Mouse (Mus musculus): ENCODE measurements around the gene Setd4. TPM values are rescaled to one million over a fixed set of nuclear protein-coding genes. Genes with fewer than 3 reads are reported as not detected.
A peak's percentile ranks its signal among the peaks of the same experiment; 100 is the strongest.

The Setd4 gene
- total and polyA plus RNA-seq, 2 experiments from 2014 or later, result 3.7 to 5.3 TPM

DNA sequence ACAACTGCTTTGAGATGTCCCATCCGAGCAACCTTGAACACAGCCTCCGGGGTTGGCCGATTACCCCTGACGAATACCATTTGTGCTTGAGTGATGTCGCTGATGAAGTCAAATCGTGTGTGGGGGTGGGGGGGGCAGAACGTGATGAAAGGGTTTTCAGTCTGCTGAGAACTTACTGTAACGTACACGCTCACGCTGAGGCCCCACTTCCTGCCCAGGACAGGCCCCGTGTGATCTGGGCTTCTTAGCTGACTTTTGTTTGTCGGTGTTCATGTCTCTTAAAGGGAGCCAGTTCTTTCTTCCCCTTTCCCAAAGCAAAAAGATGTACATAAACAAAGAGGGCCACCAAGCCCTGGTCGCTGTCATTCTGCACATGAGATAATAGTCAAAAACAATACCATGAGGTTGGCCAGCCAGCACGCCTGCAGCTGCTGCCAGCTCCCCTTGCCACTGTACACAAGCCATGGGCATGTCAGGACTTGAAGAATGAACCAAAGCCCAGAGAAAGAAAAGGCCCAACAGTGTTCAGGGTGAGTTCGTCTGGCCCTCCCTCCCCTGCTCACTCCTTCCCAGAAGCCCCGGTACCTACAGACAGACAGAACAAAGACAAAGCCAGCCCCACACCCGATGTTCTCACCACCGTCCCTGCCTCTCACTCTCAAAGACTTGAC is 29.2 kb downstream of the Setd4 start:
- no peak for DNase-seq (ENCODE audit: low spot score)
- Histone ChIP-seq H3K4me1 (ENCODE audit: control insufficient read depth, insufficient read depth) (no peaks in the 10 kb centered on the region), H3K4me3 (ENCODE audit: low read depth, low read length) (no peak overlapping the region), H3K4me2 (ENCODE audit: low read depth, low read length) (no peak overlapping the region), H3K36me3 (replicated peaks; ENCODE audit: control insufficient read depth, insufficient read depth, low read length) (no peaks in the 10 kb centered on the region), H3K27ac (ENCODE audit: low read depth) (peak overlapping the region; percentile 27; the same call in 1 of the 2 replicates), H3K9ac (replicated peaks; ENCODE audit: low read depth, low read length) (no peak overlapping the region), H3K9me3 (replicated peaks; ENCODE audit: control insufficient read depth, low read length) (no peaks in the 10 kb centered on the region), H3K27me3 (ENCODE audit: control insufficient read depth, insufficient read depth, low read length) (no peaks in the 10 kb centered on the region)
- TF ChIP-seq CTCF (IDR thresholded peaks at IDR 0.05; ENCODE audit: low read depth), result no peak
- TF ChIP-seq EP300 (IDR thresholded peaks at IDR 0.05; ENCODE audit: low read depth), result no peak
- ATAC-seq (ENCODE audit: insufficient read depth, low read depth), result no peak
- 36% methylated on average over 18 of the region's 18 CpGs for WGBS

DNA sequence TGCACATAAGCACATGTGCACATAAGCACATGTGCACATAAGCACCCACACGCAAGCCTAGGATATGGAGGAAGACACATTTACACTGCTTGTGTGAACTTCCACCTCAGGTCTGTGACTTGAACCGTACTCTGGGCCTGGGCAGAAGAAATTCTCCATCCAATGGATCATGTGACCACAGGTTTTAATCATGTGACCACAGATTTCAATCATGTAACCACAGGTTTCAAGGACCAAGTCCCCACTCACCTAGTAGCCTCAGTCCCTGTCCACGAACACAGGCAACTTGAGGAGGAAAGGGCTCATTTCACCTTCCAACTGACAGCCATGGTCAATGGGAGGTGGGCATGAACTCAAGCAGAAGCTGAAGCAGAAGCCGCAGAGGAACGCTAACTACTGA is 30.4 kb downstream of the Setd4 start:
- no peak overlapping the region for H3K27ac ChIP-seq (ENCODE audit: low read depth)
- no peaks in the 10 kb centered on the region for H3K4me1 ChIP-seq (ENCODE audit: control insufficient read depth, insufficient read depth)
- H3K9me3 ChIP-seq (replicated peaks; ENCODE audit: control insufficient read depth, low read length), result no peaks in the 10 kb centered on the region
- TF ChIP-seq EP300 (IDR thresholded peaks at IDR 0.05; ENCODE audit: low read depth) (no peak), CTCF (IDR thresholded peaks at IDR 0.05; ENCODE audit: low read depth) (no peak)
- no peak overlapping the region for H3K4me2 ChIP-seq (ENCODE audit: low read depth, low read length)
- H3K36me3 ChIP-seq (replicated peaks; ENCODE audit: control insufficient read depth, insufficient read depth, low read length), result no peaks in the 10 kb centered on the region
- H3K27me3 ChIP-seq (ENCODE audit: control insufficient read depth, insufficient read depth, low read length), result no peaks in the 10 kb centered on the region
- no peak for DNase-seq (ENCODE audit: low spot score)
- H3K9ac ChIP-seq (replicated peaks; ENCODE audit: low read depth, low read length), result no peak overlapping the region
- whole genome bisulfite sequencing, result 90% methylated on average over 5 of the region's 5 CpGs
- no peak overlapping the region for H3K4me3 ChIP-seq (ENCODE audit: low read depth, low read length)
- no peak for ATAC-seq (ENCODE audit: insufficient read depth, low read depth)

DNA sequence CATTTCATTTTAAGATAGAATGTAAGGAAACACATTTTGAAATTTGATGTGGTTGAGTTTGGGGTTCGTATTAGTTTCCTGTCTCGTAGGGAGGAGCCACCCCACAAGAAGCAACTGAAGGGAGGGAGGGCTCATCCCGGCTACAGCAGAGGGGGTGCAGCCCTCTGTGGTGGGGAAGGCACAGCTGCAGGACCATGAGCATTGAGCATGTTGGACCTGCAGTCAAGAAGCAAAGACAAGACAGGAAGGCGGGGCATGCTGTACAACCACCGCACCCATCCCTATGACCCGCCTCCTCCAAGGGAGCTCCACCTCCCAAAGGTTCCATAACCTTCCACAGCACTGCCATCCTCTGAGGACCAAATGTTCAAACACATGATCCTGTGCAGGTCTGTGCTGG is 31.5 kb downstream of the Setd4 start:
- Histone ChIP-seq H3K9me3 (replicated peaks; ENCODE audit: control insufficient read depth, low read length) (no peaks in the 10 kb centered on the region), H3K4me3 (ENCODE audit: low read depth, low read length) (no peak overlapping the region), H3K4me1 (ENCODE audit: control insufficient read depth, insufficient read depth) (no peaks in the 10 kb centered on the region), H3K27ac (ENCODE audit: low read depth) (no peak overlapping the region), H3K4me2 (ENCODE audit: low read depth, low read length) (no peak overlapping the region), H3K36me3 (replicated peaks; ENCODE audit: control insufficient read depth, insufficient read depth, low read length) (no peaks in the 10 kb centered on the region), H3K9ac (replicated peaks; ENCODE audit: low read depth, low read length) (no peak overlapping the region), H3K27me3 (ENCODE audit: control insufficient read depth, insufficient read depth, low read length) (no peaks in the 10 kb centered on the region)
- ATAC-seq (ENCODE audit: insufficient read depth, low read depth) (no peak), DNase-seq (ENCODE audit: low spot score) (no peak)
- 86% methylated on average over 6 of the region's 6 CpGs for WGBS
- no peak for TF ChIP-seq EP300 (IDR thresholded peaks at IDR 0.05; ENCODE audit: low read depth)
- no peak for TF ChIP-seq CTCF (IDR thresholded peaks at IDR 0.05; ENCODE audit: low read depth)

DNA sequence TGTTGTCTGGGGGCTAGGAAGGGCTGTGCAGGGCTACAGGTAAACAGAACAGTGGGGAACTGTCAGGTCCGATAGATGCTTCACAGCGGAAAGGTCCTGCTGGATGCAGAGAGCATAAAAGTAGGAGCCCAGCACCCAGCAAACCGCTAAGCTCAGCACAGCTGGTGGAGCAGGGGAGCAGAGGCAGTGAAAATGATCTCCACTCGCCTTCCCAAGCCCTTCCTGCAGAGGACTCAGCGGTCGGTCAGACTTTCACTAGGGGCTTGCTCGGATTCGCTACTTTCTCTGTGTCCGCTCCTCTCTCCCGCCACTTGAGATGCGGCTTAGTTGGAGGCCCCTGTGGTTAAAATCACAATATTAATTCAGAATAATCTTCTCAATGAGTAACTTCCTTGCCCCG is 45.4 kb downstream of the Setd4 start:
- TF ChIP-seq CTCF (IDR thresholded peaks at IDR 0.05; ENCODE audit: low read depth) (no peak), EP300 (IDR thresholded peaks at IDR 0.05; ENCODE audit: low read depth) (no peak)
- no peaks in the 10 kb centered on the region for H3K9me3 ChIP-seq (replicated peaks; ENCODE audit: control insufficient read depth, low read length)
- DNase-seq (ENCODE audit: low spot score), result no peak
- H3K4me1 ChIP-seq (ENCODE audit: control insufficient read depth, insufficient read depth), result no peaks in the 10 kb centered on the region
- H3K4me3 ChIP-seq (ENCODE audit: low read depth, low read length), result no peak overlapping the region
- H3K36me3 ChIP-seq (replicated peaks; ENCODE audit: control insufficient read depth, insufficient read depth, low read length), result no peaks in the 10 kb centered on the region
- no peak for ATAC-seq (ENCODE audit: insufficient read depth, low read depth)
- no peak overlapping the region for H3K4me2 ChIP-seq (ENCODE audit: low read depth, low read length)
- no peak overlapping the region for H3K9ac ChIP-seq (replicated peaks; ENCODE audit: low read depth, low read length)
- no peak overlapping the region for H3K27ac ChIP-seq (ENCODE audit: low read depth)
- 28% methylated on average over 12 of the region's 12 CpGs for whole genome bisulfite sequencing
- H3K27me3 ChIP-seq (ENCODE audit: control insufficient read depth, insufficient read depth, low read length), result no peaks in the 10 kb centered on the region

DNA sequence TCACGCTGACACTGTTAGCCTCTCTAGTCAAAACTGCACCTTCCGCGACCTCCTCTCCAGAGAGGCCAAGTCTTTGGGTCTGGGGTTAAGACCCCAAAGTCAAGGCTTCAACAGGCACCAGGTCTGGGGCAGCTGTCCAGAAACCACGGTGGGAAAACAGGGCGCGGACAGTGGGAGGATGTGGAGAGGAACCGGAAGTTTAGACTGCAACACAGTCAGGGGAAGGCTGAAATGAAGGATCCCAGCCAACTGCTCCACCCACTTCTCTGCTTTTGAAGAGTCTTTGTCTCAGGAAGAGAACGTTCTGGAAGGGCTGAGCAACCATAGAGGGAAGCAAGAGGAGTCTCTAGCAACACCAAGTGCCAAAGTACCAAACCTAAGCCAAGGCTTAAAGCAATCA is 46.2 kb downstream of the Setd4 start:
- DNase-seq (ENCODE audit: low spot score) (peak; percentile 29), ATAC-seq (ENCODE audit: insufficient read depth, low read depth) (no peak)
- 55% methylated on average over 8 of the region's 8 CpGs for WGBS

More for the DNA sequence above, 46.2 kb downstream of the Setd4 start:
- Histone ChIP-seq H3K4me2 (ENCODE audit: low read depth, low read length) (no peak overlapping the region), H3K9ac (replicated peaks; ENCODE audit: low read depth, low read length) (no peak overlapping the region), H3K9me3 (replicated peaks; ENCODE audit: control insufficient read depth, low read length) (no peaks in the 10 kb centered on the region), H3K27me3 (ENCODE audit: control insufficient read depth, insufficient read depth, low read length) (no peaks in the 10 kb centered on the region), H3K36me3 (replicated peaks; ENCODE audit: control insufficient read depth, insufficient read depth, low read length) (no peaks in the 10 kb centered on the region), H3K27ac (ENCODE audit: low read depth) (no peak overlapping the region), H3K4me3 (ENCODE audit: low read depth, low read length) (no peak overlapping the region), H3K4me1 (ENCODE audit: control insufficient read depth, insufficient read depth) (no peaks in the 10 kb centered on the region)
- no peak for TF ChIP-seq EP300 (IDR thresholded peaks at IDR 0.05; ENCODE audit: low read depth)
- no peak for TF ChIP-seq CTCF (IDR thresholded peaks at IDR 0.05; ENCODE audit: low read depth)
